Mouse (Mus musculus): ENCODE results near the gene Gm10666.
"Not testable (repeated sequence)": the region's sequence is repeated elsewhere in the genome, so short reads cannot be mapped to it uniquely, and the experiment has no call there.

Gm10666 gene

GRCm38 (mm10) chr7:22134641-22135040, at the start of gene Gm10666:
Gene Gm10666 (minus strand): TSS chr7:22134741.
- DNase-seq (ENCODE audit: low spot score in 2 of 2), result not testable (repeated sequence)

- not testable (repeated sequence) for DNase-seq (ENCODE audit: low spot score in 2 of 2)
Observed at GRCm38 (mm10) chr7:22163935-22164334, 29.4 kb upstream of the Gm10666 start, which contains the start of gene Vmn1r142. Gene Vmn1r142 (minus strand): TSS chr7:22164035.

DNA sequence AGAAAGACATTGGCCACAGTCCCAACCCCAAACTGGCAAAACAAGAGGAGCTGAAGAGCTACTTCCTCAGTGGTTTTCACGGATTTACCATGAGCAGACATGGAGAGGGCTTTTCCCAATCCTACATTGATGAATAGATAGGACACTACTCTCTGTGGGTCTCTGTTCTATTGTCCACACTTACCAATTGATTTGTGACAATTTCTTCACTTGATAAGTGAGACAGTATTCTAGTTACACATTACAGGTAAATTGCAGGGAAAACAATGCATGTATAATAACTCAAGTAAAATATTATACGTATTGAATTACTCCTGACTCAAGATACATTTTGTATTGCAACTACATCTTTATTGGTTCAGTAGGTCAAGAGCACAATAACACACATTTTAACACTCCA, 16.4 kb downstream of the Gm10666 start, which contains the start of gene Gm16451:
Gm16451 (minus strand) TSS at position 101 of the 400 bp plus-strand sequence.
- DNase-seq (ENCODE audit: low spot score in 2 of 2), result not testable (repeated sequence)
